Mouse (Mus musculus): ENCODE measurements at regions not wholly inside any gene's neighbourhood (a gene's known extent, or its start where the extent isn't known, plus 50 kb on each side); places are given as distances from the start of the nearest gene placed in this dataset.

- no peak overlapping the region for H3K4me3 ChIP-seq (ENCODE audit: insufficient read depth in 1 of 2, low read depth in 1 of 2, low read length in 2 of 2, poor library complexity in 1 of 2, severe bottlenecking in 1 of 2)
- H3K27ac ChIP-seq (ENCODE audit: insufficient read depth, low read depth, low read length, poor library complexity, severe bottlenecking) = no peak overlapping the region
- in situ Hi-C loops (cut with MboI; ENCODE audit: low sequenced_read_pairs in 2 of 2, unreplicated experiment in 2 of 2) = no loop called here
- H3K9ac ChIP-seq (ENCODE audit: insufficient read depth, low read depth, low read length, poor library complexity, severe bottlenecking) = no peak overlapping the region
- TF ChIP-seq ZC3H11A (IDR thresholded peaks at IDR 0.05; ENCODE audit: borderline replicate concordance, low read depth, low read length) = no peak
- no peak for TF ChIP-seq ZNF384 (IDR thresholded peaks at IDR 0.05; ENCODE audit: low read depth, low read length)
- no peak for TF ChIP-seq MAFK (IDR thresholded peaks at IDR 0.05; ENCODE audit: insufficient read depth, low read depth, low read length)
- no peak for TF ChIP-seq CHD2 (IDR thresholded peaks at IDR 0.05; ENCODE audit: low read depth, low read length)
- TF ChIP-seq HCFC1 (IDR thresholded peaks at IDR 0.05; ENCODE audit: borderline replicate concordance, insufficient read depth, low read length) = no peak
- no peaks in the 10 kb centered on the region for H3K9me3 ChIP-seq (ENCODE audit: control insufficient read depth, insufficient read depth, low read depth, low read length)
- no peak for DNase-seq (ENCODE audit: low read depth, low spot score)
- H3K36me3 ChIP-seq (ENCODE audit: control insufficient read depth, insufficient read depth, low read length, poor library complexity, severe bottlenecking) = no peaks in the 10 kb centered on the region
- H3K4me1 ChIP-seq (ENCODE audit: control insufficient read depth in 2 of 2, insufficient read depth in 2 of 2, low read length in 2 of 2, poor library complexity in 1 of 2) = peaks cover 0 to 2% of the 10 kb centered on the region in 2 experiments; a peak in 1 of 4 replicates
Measured at GRCm38 (mm10) chr13:29014066-29014826, 60.7 kb upstream of the Sox4 start.

DNA sequence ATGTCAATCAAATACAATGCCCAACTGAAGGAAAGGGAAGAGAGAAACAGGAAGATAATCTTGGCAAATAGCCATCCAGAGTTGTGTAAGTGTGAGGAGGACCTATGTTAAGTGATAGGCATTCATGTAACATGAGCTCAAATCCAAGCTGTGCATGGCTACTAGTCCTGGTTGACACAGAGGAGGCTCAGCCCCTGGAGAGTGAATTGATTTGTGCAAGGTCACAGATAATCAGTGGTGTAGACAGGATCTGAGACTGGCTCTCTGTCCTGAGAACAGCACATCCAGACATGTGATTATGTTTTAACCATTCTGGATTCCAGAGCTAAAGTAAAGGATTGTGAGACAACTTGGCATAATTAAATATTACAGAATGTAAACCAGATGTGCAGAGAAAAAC, 53.0 kb upstream of the Sox4 start:
- Histone ChIP-seq H3K9ac (ENCODE audit: insufficient read depth, low read depth, low read length, poor library complexity, severe bottlenecking) (no peak overlapping the region), H3K4me1 (ENCODE audit: control insufficient read depth in 2 of 2, insufficient read depth in 2 of 2, low read length in 2 of 2, poor library complexity in 1 of 2) (no peaks in the 10 kb centered on the region), H3K27ac (ENCODE audit: insufficient read depth, low read depth, low read length, poor library complexity, severe bottlenecking) (no peak overlapping the region), H3K9me3 (ENCODE audit: control insufficient read depth, insufficient read depth, low read depth, low read length) (no peaks in the 10 kb centered on the region), H3K36me3 (ENCODE audit: control insufficient read depth, insufficient read depth, low read length, poor library complexity, severe bottlenecking) (no peaks in the 10 kb centered on the region), H3K4me3 (ENCODE audit: insufficient read depth in 1 of 2, low read depth in 1 of 2, low read length in 2 of 2, poor library complexity in 1 of 2, severe bottlenecking in 1 of 2) (no peak overlapping the region)
- in situ Hi-C loops (cut with MboI; ENCODE audit: low sequenced_read_pairs in 2 of 2, unreplicated experiment in 2 of 2) = no loop called here
- no peak for DNase-seq (ENCODE audit: low read depth, low spot score)
- TF ChIP-seq MAFK (IDR thresholded peaks at IDR 0.05; ENCODE audit: insufficient read depth, low read depth, low read length) = no peak
- no peak for TF ChIP-seq CHD2 (IDR thresholded peaks at IDR 0.05; ENCODE audit: low read depth, low read length)
- TF ChIP-seq ZNF384 (IDR thresholded peaks at IDR 0.05; ENCODE audit: low read depth, low read length) = no peak
- TF ChIP-seq ZC3H11A (IDR thresholded peaks at IDR 0.05; ENCODE audit: borderline replicate concordance, low read depth, low read length) = no peak
- no peak for TF ChIP-seq HCFC1 (IDR thresholded peaks at IDR 0.05; ENCODE audit: borderline replicate concordance, insufficient read depth, low read length)

Data from ES-E14 (cell line).